Mouse (Mus musculus) lung, postnatal 10 days (tissue): ENCODE results near the gene Mesd.

Source experiments
- DNase-seq: peaks from one replicate; pipeline ENCODE4 v3.0.0; 2021

Gene Mesd

DNA sequence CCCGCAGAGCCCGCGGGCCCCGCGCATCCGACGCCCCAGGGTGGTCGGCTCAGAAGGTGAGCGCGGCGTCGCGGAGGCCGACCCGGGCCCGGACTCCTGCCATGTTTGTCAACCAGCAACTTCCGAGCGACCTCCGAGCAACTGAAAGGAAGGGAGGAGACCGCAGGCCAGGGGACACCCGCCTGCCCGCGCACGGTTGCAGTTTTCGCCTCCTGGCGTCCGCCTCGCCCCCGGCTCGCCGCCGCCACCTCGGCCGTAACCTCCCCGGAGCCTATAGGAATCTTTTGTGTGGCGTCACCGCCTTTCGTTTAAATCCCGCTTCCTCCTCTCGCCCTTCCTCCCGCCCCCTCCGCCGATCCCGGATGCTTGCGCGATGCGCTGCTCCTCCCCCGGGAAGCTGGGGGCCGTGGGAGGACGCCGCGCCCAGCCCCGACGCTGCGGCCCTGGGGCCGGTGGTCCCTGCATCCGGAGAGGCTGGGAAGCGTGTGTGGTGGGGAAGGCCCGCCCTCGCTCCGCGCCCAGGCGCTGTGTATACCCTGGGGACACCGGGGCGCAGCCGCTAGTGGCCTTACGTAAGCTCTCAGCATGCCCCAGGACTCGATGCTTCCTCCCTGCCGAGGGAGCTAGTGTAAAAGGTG, at the start of gene Mesd, which contains the start of gene Tlnrd1:
Gene Mesd, plus strand, starts transcription at position 446 of the 638 bp plus-strand sequence.
Gene Tlnrd1, minus strand, starts transcription at position 285 of the 638 bp plus-strand sequence.
- DNase-seq, result peak; percentile 96

DNA sequence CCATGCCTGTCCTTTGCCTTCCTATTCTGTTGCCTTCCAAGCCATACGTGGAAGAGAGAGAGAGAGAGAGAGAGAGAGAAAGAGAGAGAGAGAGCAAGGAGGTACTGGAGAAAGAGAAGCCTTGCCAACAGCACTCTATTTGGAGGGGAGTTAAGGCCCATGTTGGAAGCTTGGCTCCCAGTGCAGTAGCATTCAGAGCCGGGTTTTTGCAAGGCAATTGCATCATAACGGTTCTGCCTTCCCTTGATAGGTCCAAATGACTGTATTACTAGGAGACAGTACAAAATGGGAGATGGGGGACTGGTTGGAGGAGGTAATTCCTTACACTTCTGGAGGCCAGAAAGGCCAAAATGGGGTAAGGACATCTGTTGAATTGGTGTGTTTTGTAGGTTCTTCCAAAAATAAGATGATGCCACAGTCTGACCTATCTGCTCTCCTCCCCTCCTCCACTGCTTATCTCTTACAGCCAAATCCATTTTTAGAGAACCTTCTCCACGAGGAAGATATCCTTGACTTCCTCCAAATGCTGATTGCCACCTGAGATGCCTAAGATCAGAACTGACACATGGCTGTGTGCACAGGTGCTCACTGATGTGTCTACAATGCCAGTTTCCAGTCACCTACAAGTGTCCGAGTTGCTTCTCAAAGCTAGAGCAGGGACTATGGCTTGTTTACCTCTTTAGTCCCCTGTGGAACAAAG, 45.6 kb upstream of the Mesd start:
- peak; percentile 17 for DNase-seq

DNA sequence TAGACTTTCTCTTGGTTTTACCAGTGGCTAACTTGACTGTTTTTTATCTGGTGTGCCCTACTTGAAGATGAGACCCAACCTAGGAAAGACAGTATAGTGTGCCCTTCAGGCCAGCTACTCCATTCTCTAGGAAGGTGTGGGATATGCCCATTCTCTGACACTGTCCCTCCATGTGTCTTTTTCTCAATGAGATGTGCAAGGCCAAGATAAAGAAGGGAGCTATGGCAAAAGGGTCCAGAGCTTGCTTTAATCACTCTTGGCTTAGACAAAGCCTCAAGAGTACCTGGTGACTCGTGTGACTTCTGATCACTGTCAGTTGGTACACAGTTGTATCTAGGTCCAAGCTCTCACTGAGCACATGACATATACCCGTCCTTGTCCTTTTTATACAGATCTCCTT, 44.2 kb upstream of the Mesd start:
- DNase-seq, result no peak

DNA sequence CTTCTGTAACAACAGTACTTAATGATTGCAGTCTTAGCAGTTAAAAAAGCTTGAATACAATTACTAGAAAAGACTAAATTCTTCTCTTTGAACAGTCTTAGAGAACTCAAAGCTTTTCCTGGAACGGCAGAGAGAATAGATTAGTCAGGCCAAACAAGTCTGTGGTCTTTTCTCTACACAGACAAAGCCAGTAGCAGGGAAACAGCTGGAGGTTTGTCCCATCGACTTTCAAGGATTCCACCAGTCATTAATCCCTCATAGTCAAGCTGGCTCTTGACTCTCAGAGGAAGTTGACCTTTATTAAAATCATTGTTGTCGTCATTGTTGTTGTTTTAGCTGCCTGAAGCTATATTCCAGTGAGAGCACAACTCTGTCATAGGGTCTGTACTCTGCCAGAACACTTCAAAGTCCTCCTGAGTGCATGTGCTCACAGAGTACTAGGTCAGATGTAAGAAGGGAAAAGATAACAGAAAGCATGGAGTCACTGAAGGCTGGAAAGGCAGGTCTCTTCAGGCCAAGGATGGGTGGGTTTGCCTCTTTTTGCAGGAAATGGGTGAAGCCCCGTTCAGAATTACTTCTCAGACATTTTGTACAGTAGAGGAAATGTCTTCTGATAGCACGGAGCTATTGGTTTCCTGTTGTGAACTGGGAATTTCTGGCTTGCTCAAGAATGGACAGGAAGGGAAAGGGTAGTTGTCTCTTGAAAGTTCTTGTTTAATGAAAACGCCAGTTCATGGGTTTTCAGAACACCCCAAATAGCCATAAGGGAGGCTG, 41.6 kb upstream of the Mesd start:
- peak; percentile 26 for DNase-seq

DNA sequence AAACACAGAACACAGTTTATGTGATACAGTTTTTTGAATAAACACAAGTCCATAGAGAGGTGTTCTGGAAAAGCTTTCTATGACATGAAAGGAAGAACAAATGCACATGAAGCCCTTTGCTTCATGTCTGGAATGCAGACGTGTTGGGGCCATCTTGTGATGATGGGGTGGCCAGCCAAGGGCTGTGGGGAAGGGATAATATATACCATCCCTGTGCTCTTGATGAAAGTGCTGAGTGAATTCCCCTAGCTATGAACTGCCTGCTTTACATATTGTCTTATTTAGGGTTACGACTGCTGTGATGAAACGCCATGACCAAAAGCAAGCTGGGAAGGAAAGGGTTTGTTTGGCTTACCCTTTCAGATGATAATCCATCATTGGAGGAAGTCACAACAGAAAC, 39.5 kb upstream of the Mesd start:
- DNase-seq, result no peak

DNA sequence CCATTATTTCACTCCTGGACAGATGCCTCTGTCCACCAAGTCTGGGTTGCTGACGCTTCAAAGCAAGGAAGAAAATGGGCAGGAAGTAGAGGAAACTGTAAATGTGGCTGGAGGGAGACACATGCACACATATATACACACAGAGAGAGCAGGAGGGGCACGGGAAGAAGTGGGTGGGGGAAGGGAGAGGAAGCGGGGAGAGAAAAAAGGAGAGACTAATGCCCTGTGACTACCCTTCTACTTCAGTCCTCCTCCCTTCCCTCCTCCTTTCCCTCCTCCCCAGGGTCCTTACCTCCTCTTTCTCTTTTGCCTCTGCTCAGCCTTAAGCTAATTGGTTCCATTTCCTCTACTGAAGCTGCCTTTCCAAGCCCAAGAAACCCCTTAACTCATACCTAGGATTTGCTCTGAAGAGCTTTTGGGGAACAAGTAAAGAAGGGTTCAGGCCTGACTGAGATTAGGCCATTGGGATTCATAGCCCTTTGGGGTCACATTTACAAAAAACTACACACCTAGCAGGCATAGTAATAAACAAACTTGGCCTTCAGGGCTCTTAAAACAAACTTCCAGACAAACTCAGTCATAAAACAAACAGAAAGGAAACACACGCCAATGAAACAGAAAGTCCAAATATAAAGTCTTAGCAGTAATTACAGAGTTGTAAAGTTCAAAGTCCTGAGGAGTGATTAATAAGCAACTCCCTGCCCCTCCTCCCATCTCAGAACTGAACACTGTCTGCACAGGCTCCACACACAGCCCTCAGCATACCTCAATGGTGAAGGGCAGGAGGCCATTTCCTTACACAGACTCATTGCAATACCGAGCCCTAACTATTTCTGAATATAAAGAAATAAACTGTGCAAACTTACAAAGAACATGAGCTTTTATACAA, 36.8 kb upstream of the Mesd start:
- peak; percentile 26 for DNase-seq

DNA sequence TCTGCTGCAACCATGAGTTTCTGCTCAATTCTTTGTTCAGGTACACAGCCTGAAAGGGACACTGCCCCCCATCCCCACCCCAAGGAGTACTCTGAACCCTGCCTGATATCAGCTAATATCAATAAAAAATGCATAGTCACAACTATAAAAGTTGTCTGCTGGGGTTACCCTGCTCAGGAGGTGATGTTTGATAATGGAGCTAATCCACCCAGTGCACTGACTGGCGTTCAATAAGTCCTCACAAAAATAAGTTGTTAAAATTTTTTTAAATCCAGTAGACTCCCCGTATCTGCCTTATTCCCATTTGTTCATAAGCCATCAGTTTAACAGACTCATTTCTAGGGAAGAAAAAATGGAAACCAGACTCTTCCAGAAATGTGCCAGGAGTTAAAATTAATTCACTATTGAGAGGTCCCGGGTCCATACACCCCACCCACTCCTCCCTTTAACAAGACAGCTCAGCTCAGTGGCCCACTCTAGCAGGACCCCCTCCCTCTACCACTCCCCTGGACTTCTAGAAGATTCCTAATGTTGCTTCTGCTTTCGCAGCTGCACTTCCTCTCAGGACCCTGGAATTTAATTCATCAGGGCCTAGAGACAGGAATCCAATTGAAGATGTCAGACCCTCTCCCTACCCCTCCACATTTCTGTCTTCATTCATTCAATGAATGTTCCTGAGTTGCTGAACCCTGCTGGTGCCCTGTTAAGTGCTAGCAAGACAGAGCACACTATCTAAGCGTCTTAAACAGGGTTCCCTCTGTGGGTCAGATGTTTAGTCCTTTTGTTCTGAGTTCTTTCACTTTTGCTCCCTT, 32.5 kb upstream of the Mesd start:
- DNase-seq, result no peak

DNA sequence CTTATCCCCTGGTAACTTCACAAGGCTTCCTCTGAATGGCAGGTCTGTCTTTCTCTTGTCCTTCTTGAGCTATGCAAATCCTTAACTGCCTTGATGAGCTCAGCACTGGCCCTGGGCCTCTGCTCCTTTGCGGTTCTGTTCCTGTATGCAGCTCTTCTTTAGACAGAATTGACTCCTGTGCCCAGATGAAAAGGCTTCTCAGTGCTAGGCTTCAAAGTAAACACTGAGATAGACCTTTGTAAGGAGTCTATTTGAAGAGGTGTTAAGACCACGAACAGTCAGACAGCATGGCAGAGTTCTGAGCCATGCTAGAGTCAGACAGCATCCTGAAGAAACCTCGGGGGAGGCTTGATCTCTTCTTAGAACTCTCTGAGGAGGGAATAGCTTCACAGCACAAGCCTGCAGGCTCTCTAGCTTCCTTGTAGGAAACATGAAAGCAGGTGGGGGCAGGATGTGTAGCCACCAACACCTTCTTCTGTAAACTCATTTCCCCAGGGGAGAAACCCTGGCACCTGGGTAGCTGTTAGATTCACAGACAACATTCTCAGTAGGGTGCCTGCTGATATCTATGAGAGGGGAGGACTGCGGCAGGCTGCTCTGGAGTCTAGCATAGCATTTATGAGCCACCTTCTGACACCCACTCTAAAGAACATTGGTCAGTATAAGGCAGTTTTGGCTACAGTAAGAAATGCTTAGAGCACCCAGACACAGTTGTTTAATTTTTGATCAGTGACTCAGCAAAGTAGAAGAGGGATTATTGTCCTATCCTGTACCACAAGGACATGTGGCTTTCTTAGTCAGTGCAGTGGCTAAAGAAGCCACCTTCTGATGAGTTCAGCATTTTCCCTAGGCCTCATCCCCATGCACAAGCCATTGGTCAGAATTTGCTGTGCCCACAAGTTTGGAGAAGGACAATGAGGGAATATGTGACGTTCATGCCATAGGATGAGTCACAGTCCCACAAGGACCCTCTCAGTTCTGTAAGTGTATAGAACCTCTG, 31.6 kb upstream of the Mesd start:
- DNase-seq, result no peak

DNA sequence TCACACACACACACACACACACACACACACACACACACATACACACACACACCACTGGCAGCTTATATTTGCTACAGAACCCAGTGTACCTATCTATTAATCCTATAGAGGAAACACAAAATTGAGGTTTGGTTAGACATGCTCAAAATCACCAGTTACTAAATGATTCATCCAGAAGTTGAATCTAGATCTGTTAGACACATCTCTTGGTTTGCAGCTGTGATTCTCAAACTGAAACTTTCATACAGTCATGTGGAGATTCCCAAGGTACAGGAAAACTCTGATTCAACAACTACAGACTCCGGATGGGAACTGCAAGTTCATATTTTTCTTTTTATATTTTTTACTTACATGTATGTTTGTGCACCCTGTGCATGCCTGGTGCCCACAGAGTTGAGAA, 29.1 kb upstream of the Mesd start:
- no peak for DNase-seq

DNA sequence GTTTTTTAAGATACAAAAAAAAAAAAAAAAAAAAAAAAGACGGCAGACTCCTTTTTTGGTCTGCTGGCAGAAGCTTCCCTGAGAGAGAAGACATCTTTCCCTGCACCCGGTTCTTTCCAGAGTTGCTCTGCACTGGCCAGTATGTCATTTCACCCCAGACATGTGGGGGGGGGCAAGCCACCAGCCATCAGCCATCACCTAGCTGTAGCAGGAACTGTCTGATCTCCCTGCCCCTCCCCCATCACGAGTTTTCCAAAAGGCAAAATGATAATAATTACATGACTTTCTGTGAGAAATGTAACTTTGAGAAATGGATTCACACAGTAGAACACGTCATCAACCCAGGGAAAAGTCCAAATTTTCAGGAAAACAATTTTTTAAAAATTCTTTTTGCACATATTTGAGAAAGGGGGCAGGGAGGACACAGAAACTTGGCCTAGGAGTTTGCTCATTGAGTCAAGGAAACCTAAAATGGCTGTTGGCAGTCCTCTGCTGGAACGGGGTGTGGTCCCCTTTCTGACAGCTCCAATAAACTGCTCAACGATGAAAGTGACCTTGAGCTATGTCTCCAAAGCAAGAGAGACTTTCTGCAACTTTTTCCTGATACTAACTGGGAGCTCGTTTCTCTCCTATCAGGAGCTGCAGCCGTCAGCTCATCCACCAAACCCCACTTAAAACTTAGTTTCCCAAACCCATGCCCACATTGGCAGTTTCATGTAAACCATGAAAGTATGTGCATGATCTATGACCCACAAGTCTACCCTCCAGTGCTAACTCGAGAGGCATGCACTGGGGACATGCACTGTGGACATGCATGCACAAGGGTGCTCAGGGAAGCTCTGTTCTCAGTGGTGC, 27.7 kb upstream of the Mesd start:
- DNase-seq, result peak; percentile 94

DNA sequence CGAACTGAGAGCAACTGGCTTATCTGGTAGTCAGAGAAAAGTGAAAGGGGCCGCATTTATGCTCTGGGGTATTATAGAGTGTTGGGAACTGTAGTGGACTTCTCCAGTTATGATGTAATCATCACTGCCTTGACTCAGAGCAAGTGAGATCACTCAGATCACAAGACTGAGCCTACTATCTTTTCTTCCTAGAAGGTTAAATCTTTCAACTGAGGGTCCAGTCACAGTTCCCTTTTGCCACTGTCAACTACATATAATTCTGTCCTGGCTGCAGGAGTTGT, 27.1 kb upstream of the Mesd start:
- DNase-seq, result no peak

DNA sequence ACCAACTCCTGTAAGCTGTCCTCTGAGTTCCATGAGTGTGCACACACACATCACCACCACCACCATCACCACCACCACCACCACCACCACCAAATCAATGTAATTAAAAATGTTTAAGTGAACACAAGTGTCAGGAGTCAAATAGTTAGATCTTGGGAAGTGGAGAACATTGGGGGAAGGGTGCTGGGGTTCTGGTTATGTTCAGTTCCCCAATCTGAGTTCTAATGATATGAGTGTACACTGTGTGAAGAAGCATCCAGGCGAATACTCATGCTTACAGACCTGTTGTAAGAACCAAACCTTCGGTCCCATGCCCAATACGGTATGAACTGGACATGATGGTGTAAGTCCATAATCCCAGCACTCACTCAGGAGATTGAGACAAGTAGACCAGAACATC, 26.3 kb upstream of the Mesd start:
- DNase-seq, result no peak

DNA sequence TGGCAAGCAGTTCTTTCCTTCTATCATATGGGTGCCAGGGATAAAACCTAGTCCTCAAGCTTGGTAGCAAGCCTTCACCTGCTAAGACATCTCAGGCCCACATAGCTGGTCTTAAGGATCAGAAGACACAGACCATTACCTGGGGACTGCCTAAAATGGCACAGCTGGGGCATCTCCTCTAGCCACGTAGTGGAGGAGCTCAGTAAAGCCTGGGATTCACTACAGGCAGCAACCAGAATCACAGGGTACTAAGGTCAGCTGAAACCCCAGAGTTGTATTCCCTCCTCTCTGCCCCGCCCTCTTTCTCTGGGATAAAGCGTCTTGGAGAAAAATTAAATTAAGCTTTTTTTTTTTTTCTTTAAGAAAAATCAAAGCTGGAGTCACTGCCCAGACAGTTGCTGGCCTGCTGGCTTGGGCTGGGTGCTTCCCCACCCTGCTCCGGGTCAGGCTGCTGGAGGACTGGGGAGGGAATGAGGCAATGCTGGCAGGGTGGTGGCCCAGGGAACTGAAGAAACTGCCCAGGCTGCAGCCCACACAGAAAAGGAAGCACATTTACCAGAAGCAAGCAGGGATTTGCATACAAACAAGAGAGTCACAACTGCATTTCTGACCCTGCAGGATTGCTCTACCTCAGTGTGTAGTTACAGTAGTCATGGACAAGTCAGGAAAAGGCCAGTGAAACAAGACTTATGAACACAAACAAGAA, 24.7 kb upstream of the Mesd start:
- DNase-seq, result peak; percentile 75

DNA sequence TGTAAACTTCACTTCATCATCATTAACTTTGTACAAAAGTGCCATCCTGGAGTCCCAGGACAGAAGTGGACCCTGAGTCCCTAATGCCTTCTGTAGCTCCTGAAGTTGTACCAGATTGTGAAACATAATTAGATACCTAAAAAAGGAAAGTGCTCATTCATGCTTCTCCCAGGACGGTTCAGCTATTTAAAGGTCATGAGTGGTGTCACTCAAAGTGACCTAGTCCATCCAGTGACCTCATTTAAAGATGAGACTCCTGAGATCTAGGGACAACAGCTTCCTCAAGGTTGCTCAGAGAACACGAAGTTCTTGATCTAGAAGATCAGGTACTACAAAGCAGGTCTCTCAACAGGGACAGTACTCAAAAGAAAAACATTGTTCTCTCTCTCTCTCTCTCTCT, 20.7 kb upstream of the Mesd start:
- no peak for DNase-seq

DNA sequence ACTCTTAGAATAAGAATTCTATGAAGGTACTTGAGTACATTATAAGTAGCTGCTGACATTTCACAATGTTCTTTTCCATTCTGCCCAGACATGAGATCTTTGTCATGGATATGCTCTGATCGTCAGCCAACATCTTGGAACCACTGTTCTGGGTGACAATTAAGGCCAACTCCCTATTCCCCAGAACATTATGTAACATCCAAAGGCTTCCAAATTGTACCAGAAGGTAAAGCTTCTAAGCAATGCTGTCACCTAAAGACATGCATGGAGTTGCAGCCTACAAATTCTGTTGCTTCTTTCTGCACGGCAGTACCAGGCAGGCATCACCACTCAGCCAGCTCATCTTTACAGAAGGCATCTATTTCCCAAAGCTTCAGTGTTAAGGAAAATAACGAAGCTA, 16.1 kb upstream of the Mesd start:
- DNase-seq, result no peak

DNA sequence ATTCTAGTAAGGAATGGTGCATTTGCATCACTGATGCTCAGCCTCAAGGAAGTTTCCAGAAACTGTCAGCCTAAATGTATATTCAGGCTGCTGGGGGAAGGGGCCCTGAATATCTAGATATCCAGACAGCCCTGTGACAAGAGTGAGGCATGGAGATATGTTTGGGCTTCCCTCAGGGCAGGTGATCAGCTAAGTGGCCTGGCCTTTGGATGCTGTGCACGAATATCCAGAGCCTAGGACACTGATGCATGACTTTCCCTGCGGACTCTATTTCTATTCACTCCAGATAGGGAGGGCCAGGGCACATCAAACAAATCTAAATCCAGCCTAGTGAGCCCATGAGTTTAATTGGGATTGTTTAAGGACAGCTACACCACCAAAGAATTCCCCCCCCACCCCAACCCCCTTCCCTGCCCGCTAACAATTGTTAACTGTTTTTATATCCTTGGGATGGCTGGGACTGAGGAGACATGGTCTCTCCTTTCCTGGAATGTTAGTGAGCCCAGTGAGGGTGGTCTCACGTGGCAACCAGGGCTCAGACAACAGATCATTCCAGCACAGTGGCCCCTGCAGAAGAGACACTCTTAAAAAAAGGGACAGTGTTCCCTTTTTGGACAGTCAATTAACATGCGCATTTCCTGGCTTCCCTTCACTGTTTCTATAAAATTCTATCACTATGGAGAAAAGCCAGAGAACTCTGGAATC, 14.3 kb upstream of the Mesd start:
- DNase-seq, result no peak

DNA sequence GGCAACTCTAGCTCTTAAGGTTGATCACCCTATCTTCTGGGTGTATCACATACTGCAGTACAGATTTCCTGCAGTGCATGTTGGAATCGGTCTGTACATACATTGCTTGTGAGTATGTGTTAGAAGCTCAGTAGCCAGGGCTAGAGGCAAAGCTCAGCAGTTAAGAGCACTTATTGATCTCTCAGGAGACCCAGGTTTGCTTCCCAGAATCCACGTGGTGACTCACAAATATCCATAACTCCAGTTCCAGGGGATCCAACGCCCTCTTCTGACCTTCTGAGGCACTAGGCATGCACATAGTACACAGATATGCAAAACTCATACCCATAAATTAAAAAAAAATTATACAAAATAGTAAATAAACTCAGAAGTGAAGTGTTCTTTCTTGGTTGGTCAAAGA, 7.2 kb upstream of the Mesd start:
- DNase-seq, result no peak

DNA sequence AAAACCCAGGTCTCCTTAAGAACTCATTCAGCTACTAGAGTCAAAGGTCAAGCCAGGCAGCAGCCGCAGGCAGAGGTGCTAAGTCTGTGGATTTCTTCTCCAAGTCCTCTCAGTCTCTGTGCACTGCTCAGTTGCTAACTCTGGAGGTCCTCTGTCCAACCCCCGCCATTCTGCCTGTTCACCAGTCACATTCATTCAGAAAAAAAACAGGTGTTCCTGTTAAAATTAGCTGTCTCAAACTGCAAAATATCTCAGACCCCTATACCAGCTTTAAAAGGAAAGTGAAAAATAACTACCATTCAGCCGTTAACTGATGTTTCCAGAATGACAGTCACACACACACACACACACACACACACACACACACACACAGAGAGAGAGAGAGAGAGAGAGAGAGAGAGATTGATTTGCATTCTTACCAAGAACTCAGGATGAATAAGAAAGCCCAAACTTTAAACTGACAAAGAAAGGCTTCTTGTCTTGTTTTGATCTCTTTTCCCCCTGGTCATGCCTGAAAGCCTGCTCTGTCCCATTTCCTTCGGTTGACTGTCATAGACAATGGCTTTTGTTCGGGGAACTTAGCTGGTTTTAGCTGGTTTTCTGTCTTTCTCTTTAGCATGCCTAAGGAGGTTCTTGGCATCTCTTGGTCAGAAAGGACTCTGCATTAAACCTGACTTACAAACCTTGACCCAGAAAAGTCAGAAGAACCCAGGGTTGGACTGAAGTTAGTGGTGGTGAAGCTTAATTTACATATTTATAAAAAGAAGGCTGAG, 5.4 kb upstream of the Mesd start:
- no peak for DNase-seq
